8 mouse cellular contexts compared by ENCODE assay signal in genomic region chrX:169975681-169976131, GRCm38 (mm10). TPM values are rescaled to one million over a fixed set of nuclear protein-coding genes. Genes with fewer than 3 reads are reported as not detected.
DNase-seq lines count a peak whose midpoint lies in the region; TF ChIP-seq lines count a peak whose summit lies in the region.
"Not testable (repeated sequence)": the region's sequence is repeated elsewhere in the genome, so short reads cannot be mapped to it uniquely, and the experiment has no call there.

No protein-coding gene starts in this region.

- intact Hi-C loops in left cerebral cortex, postnatal 14 days (cut with DNase I): not testable (repeated sequence)

- peaks cover 39% of the 10 kb centered on the region for H3K79me2 ChIP-seq in macrophage (ENCODE audit: inconsistent target)

- peak overlapping the region; percentile 33 for H3K27ac ChIP-seq in bone marrow macrophage, adult 2 months (ENCODE audit: insufficient read depth, low read depth, low read length)
- peak overlapping the region; percentile 22 for H3K27ac ChIP-seq in macrophage

- peaks cover 58% of the 10 kb centered on the region for H3K4me1 ChIP-seq in bone marrow macrophage, adult 2 months (ENCODE audit: control insufficient read depth, insufficient read depth, low read length)

- not testable (repeated sequence) for H3K36me3 ChIP-seq in macrophage (ENCODE audit: inconsistent target)

- H3K4me3 ChIP-seq in bone marrow macrophage, adult 2 months (ENCODE audit: insufficient read depth, low read length): 0 out of 2 replicates have a peak overlapping the region, but pooled peaks have one; percentile 3
- not testable (repeated sequence) for H3K4me3 ChIP-seq in macrophage (ENCODE audit: inconsistent target)

- DNase-seq in CD4-positive helper T cell, adult 2 months (ENCODE audit: low read depth, low spot score): peak; percentile 13
- peak; percentile 87 for DNase-seq in fibroblast of lung, adult 2 months (ENCODE audit: low read depth)
- DNase-seq in heart, adult 18-20 months: peak; percentile 62 to 87
- DNase-seq in hindlimb bud, embryonic 11.5 days (ENCODE audit: extremely low spot score, low read depth, low spot score): peak; percentile 50
- peak; percentile 7 to 26 for DNase-seq in left cerebral cortex, postnatal 14 days (ENCODE audit: low spot score in 2 of 2)
- peak; percentile 24 to 58 for DNase-seq in spleen, postnatal 4 days (ENCODE audit: low spot score in 2 of 2)

- not testable (repeated sequence) for TF ChIP-seq POLR2A in bone marrow macrophage, adult 2 months (IDR thresholded peaks at IDR 0.05; ENCODE audit: borderline replicate concordance, low read depth, low read length)

- not testable (repeated sequence) for TF ChIP-seq CTCF in bone marrow macrophage, adult 2 months (IDR thresholded peaks at IDR 0.05; ENCODE audit: low read depth, low read length)

- WGBS in macrophage (ENCODE audit: missing documents): 42% methylated on average over 3 of the region's 3 CpGs

RNA-seq across cellular contexts. Expression of gene Gm21887, which starts 33.8 kb away (rescaled TPM):
- polyA plus RNA-seq in bone marrow macrophage, adult 2 months (2012; ENCODE audit: insufficient read depth, insufficient read length, missing spikeins): 94.6 and 113 TPM in 2 replicates
- 10 to 100 TPM; 43.1 to 43.4 TPM for total RNA-seq in heart, adult 18-20 months (2021)
- 100 to 1,000 TPM; 193 to 282 TPM for total RNA-seq in left cerebral cortex, postnatal 14 days (2021)
- 1,000 to 10,000 TPM in 16 of 26 experiments, 100 to 1,000 TPM in 10; 644 to 7,809 (median 1,101) TPM for total RNA-seq in macrophage (2018; cell fraction: chromatin; rRNA removed)
- total RNA-seq in macrophage (2018; cell fraction: cytosol; rRNA removed): 100 to 1,000 TPM in 1 of 26 experiments, 10 to 100 TPM in 25; 11.8 to 160 (median 27.3) TPM
- 1,000 to 10,000 TPM in 5 of 26 experiments, 100 to 1,000 TPM in 20, 10 to 100 TPM in 1; 96.6 to 1,945 (median 481) TPM for total RNA-seq in macrophage (2018; cell fraction: nucleus; rRNA removed)
- 45.5 to 114 TPM (median 105 TPM) in 3 replicates for polyA plus RNA-seq in macrophage (2018)

Comparison
In these comparisons a context has a peak if more than half of its experiments do, and no peak if none do; other contexts are left out.
1. DNase-seq: peak in every context shown above with its lines; median percentile 87 in fibroblast of lung, adult 2 months; 74 in heart, adult 18-20 months; 50 in hindlimb bud, embryonic 11.5 days; 41 in spleen, postnatal 4 days; 16 in left cerebral cortex, postnatal 14 days; 13 in CD4-positive helper T cell, adult 2 months.
2. RNA of gene Gm21887, which starts 33.8 kb away (total RNA-seq): 193 to 282 TPM in left cerebral cortex, postnatal 14 days; 43.1 to 43.4 TPM in heart, adult 18-20 months; every median in the first group is over 4 times any median in the second.